Mouse (Mus musculus): ENCODE measurements around the gene Atr.

- TF ChIP-seq POLR2A (IDR thresholded peaks at IDR 0.05; ENCODE audit: insufficient read length, low read depth) (no peak), MAX (IDR thresholded peaks at IDR 0.05; ENCODE audit: low read depth) (no peak), MYOG (IDR thresholded peaks at IDR 0.05; ENCODE audit: control insufficient read depth in 1 of 3, insufficient read depth in 1 of 3, insufficient read length in 2 of 3, low read depth in 2 of 3) (no peak), E2F4 (IDR thresholded peaks at IDR 0.05; ENCODE audit: insufficient read depth) (no peak), USF1 (IDR thresholded peaks at IDR 0.05; ENCODE audit: low read depth) (no peak), MYOD1 (IDR thresholded peaks at IDR 0.05; ENCODE audit: control insufficient read depth in 1 of 3, insufficient read length in 2 of 3, low read depth in 2 of 3) (no peak), TCF12 (IDR thresholded peaks at IDR 0.05; ENCODE audit: insufficient read depth, poor library complexity, severe bottlenecking) (no peak), SRF (IDR thresholded peaks at IDR 0.05; ENCODE audit: control insufficient read depth, insufficient read length, low read depth) (no peak)
These were observed 96.8 kb downstream of the Atr start for GRCm38 (mm10) chr9:95954226-95954584.

Measured in myocyte (in vitro differentiated cells).